Mouse (Mus musculus) monocyte, adult 2 months (primary cell): ENCODE measurements around the gene Lilr4b.
"Not testable (repeated sequence)": the region's sequence is repeated elsewhere in the genome, so short reads cannot be mapped to it uniquely, and the experiment has no call there.

Experiments used
- DNase-seq, 2 experiments: peaks; one replicate each; pipeline ENCODE4 v3.0.0; 2022; ENCODE audit warnings: low spot score in 2 of 2, low read depth in 1 of 2

Lilr4b gene

DNA sequence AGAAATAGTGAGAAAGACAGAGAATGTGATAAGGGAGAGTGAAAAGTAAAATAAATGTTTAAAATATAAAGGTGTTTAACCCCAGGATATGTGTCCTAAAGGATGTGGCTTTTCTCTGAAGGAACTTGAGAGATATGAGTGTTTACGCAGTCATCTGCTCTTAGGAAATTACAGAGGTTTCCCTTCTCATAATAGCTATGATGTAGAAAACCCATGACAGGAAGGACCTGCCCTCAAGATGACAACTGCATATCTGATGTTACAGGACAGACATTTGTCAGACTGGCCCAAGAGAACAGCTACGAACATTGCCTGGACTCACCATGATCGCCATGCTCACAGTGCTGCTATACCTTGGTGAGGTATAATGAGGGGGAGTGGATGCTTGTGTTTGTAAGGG is at the start of gene Lilr4b, which contains the start of gene Gm49339:
Gene Lilr4b, plus strand, starts transcription at position 236 of the 400 bp plus-strand sequence.
Gene Gm49339, plus strand, starts transcription at position 216 of the 400 bp plus-strand sequence.
- DNase-seq: not testable (repeated sequence)

DNA sequence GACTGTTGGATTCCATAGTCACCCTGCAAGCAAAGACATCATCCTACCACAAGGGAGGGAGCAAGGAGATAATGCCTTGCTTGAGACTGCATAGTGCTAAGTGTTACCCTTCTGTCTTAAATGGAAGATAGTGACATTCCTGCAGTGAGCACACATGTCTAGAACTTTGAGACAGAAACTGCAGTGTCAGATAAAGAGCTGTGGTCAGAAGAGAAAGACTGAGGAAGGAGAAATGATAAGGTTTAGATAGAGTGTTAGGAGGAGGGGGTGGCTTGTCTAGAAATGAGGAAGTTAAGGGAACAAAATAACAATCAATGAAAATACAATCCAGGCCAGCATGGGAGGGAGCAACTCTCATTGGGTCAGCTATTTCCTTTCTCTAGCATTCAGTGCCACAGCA is 47.5 kb upstream of the Lilr4b start:
- DNase-seq: no peak

- no peak for DNase-seq
These were observed 44.7 kb upstream of the Lilr4b start for GRCm38 (mm10) chr10:51435684-51436083.

- no peak for DNase-seq
These were observed 28.8 kb upstream of the Lilr4b start for GRCm38 (mm10) chr10:51451610-51452009.

DNA sequence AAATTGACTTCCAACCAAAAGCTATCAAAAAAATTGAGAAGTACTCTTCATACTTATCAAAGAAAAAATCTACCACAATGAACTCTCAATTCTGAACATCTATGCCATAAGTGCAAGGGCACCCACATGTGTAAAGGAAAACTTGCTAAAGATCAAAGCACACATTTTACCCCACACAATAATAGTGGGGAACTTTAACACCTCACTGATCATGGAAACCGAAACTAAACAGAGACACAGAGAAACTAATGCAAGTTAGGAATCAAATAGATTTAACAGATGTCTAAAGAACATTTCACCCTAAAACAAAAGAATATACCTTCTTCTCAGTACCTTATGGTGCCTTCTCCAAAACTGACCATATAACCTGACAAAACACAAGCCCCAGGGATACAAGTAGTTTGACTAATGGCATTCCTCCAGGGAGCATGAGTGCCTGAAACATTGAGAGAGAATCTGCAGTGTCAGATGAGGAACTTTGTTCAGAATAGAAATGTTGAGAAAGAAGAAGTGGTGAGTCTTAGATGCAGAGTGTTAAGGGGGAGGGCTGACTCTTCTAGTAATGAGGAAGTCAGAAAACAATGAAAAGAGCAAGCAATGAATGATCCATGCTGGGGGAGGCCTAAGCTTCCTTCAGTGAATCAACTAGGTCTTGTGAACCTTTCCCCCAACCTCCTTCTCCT is 26.7 kb upstream of the Lilr4b start:
- peak; percentile 19 to 55 for DNase-seq

- peak in 1 of 2 experiments; percentile 4 for DNase-seq
These were observed 26.1 kb upstream of the Lilr4b start for GRCm38 (mm10) chr10:51454365-51454764.

GRCm38 (mm10) chr10:51455762-51456161 is 24.7 kb upstream of the Lilr4b start:
- peak; percentile 33 to 36 for DNase-seq

DNA sequence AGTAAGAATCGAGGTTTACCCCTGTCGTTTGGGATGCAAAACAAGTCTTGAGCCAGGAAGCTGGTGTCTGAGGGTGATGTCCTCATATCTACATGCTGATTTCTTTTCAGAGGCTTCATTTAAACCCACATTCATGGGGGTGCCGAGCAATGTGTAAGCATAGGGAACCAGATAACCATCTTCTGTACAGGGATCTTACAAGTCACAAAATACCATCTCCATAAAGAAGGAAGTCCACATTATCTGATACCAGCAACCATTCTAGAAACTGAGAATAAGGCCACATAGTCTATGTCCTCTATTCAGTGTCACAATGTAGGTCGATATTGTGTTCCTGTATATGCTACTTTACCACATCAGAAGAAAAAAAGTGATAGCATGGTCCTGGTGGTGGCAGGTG is 24.1 kb upstream of the Lilr4b start:
- DNase-seq: no peak

GRCm38 (mm10) chr10:51463800-51464199 is 16.6 kb upstream of the Lilr4b start:
- DNase-seq: not testable (repeated sequence)

DNA sequence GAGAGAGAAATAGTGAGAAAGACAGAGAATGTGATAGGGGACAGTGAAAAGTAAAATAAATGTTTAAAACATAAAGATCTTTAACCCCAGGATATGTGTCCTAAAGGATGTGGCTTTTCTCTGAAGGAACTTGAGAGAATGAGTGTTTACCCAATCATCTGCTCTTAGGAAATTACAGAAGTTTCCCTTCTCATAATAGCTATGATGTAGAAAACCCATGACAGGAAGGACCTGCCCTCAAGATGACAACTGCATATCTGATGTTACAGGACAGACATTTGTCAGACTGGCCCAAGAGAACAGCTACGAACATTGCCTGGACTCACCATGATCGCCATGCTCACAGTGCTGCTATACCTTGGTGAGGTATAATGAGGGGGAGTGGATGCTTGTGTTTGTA is 10.3 kb downstream of the Lilr4b start, which contains the start of gene Lilrb4a:
Gene Lilrb4a, plus strand, starts transcription at position 266 of the 400 bp plus-strand sequence.
- DNase-seq: not testable (repeated sequence)

DNA sequence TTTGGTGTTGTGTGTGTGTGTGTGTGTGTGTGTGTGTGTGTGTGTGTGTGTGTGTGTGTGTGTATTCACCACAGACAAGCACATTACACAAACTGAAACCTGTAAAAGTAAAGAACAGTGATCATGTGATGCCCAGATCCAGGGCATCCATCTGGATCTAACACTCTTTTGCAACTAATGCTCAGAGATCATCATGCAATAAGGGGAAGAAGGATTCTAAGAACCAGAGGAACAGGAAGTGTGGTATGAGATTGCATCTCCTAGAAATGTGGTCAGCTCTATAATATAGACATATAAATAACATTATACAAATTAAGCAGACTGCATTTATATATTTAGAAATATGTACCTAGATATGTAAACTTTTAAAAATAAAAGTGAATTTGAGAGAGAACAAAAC is 39.6 kb downstream of the Lilr4b start:
- peak in 1 of 2 experiments; percentile 22 for DNase-seq

GRCm38 (mm10) chr10:51521453-51521852 is 41.0 kb downstream of the Lilr4b start:
- DNase-seq: peak in 1 of 2 experiments; percentile 17

GRCm38 (mm10) chr10:51526090-51526489 is 45.7 kb downstream of the Lilr4b start:
- DNase-seq: no peak

- DNase-seq: no peak
These were observed 46.2 kb downstream of the Lilr4b start for GRCm38 (mm10) chr10:51526633-51527032.

DNA sequence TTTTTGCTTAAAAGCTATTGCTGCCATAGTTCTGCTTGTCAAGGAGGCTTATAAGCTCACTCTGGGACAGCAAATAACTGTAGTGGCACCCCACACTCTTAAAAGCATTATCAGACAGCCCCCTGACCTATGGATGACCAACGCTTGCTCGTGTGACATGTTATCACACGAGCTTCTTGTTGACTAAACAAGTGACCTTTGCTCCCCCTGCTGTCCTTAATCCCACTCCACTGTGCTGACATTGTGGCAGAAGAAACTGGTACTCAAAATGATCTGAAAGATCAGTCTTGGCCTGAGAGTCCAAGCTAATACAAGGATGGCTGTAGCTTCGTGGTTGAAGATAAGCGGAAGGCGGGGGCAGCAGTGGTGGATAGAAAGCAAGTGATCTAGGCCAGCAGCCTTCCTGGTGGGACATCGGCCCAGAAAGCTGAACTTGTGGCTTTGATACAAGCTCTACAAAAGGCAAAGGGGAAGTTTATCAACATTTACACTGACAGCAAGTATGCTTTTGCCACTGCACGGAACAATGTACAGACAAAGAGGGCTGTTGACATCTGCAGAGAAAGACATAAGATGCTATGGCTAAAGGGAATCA is 48.5 kb downstream of the Lilr4b start:
- no peak for DNase-seq

DNA sequence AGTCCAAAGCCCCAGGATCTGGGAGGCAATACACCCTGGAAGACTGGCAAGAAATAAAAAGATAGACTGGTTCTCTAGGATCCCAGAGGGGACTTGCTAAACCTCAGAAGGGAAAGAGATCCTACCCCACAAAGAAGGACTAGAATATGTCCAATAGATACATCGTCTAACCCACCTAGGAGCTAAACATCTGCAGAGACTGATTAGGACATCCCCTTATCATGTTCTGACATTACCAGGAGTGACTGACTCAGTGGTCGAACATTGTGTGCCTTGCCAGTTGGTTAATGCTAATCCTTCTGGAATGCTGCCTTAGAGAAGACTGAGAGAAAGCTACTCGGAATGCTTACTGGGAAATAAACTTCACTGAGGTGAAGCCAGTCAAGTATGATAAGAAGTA is 49.1 kb downstream of the Lilr4b start:
- no peak for DNase-seq

DNA sequence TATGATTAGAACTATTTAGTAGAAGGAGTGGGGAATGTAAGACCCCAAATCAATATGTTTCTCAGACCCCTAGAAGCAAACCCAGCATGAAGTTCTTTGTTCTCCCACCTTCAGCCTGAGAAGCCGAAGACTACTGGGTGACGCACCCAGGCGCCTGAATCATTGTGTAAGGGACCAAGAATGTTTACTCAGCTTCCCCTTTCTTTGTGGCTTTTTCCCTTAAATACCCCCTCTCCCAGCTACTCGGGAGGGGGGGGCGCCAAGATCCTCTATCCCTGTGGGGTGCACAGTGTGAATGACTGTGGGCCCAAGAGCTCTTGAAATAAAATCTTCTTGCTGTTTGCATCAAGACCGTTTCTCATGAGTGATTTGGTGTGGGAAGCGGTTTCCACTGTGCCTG is 50.4 kb downstream of the Lilr4b start:
- peak; percentile 21 to 35 for DNase-seq
